Mouse (Mus musculus) adrenal gland, adult 2 months (tissue): ENCODE data around the gene Pkp2. TPM values are rescaled to one million over a fixed set of nuclear protein-coding genes. Genes with fewer than 3 reads are reported as not detected.
"Not testable (repeated sequence)": the region's sequence is repeated elsewhere in the genome, so short reads cannot be mapped to it uniquely, and the experiment has no call there.

ENCODE experiments used
- DNase-seq: peaks from one replicate; pipeline ENCODE4 v3.0.0; 2021
- long read RNA-seq: library from polyadenylated mRNA; stranded (forward); transcript quantifications from one replicate; pipeline ENCODE4 v2.0.0, GENCODE M21; 2021
- polyA plus RNA-seq: library from polyadenylated mRNA; depleted of rRNA; stranded (reverse); fragments of >200 nt; gene quantifications from 2 replicates; pipeline ENCODE4 v1.2.3, GENCODE M21; 2012; rRNA removed
- total RNA-seq, 2 experiments: library from RNA; stranded (reverse); gene quantifications; 2 replicates each; pipeline ENCODE4 v1.2.3; 2021

The Pkp2 gene
- total RNA-seq: 1 to 10 TPM; 3.0 to 4.1 TPM
- polyA plus RNA-seq: 3.6 and 5.7 TPM in 2 replicates
- long read RNA-seq, partial matches to known transcripts: 1 of 5 reads
- long read RNA-seq, other reads (novel, unspliced or antisense): 0 of 5 reads

- peak; percentile 81 for DNase-seq
Observed at GRCm38 (mm10) chr16:16213079-16213760, at the start of gene Pkp2. Gene Pkp2 (plus strand): TSS chr16:16213318.

- no peak for DNase-seq
Observed at GRCm38 (mm10) chr16:16197374-16197773, 15.7 kb upstream of the Pkp2 start.

- peak; percentile 54 for DNase-seq
Observed at GRCm38 (mm10) chr16:16201991-16202390, 11.1 kb upstream of the Pkp2 start.

GRCm38 (mm10) chr16:16204648-16205047 lies 8.5 kb upstream of the Pkp2 start:
- DNase-seq: no peak

- no peak for DNase-seq
Observed at GRCm38 (mm10) chr16:16212723-16213078, 417 bp upstream of the Pkp2 start.

GRCm38 (mm10) chr16:16213761-16214305 lies 715 bp downstream of the Pkp2 start:
- DNase-seq: no peak

- no peak for DNase-seq
Observed at GRCm38 (mm10) chr16:16215645-16216387, 2.7 kb downstream of the Pkp2 start.

GRCm38 (mm10) chr16:16216934-16217333 lies 3.8 kb downstream of the Pkp2 start:
- DNase-seq: no peak

GRCm38 (mm10) chr16:16219835-16220234 lies 6.7 kb downstream of the Pkp2 start:
- DNase-seq: no peak

GRCm38 (mm10) chr16:16222651-16223050 lies 9.5 kb downstream of the Pkp2 start:
- DNase-seq: no peak

- DNase-seq: peak; percentile 71
Observed at GRCm38 (mm10) chr16:16224506-16224924, 11.4 kb downstream of the Pkp2 start.

GRCm38 (mm10) chr16:16225828-16226227 lies 12.7 kb downstream of the Pkp2 start:
- no peak for DNase-seq

- DNase-seq: no peak
Observed at GRCm38 (mm10) chr16:16230439-16230838, 17.3 kb downstream of the Pkp2 start.

GRCm38 (mm10) chr16:16233919-16234318 lies 20.8 kb downstream of the Pkp2 start:
- DNase-seq: no peak

- not testable (repeated sequence) for DNase-seq
Observed at GRCm38 (mm10) chr16:16236681-16237080, 23.6 kb downstream of the Pkp2 start.

- no peak for DNase-seq
Observed at GRCm38 (mm10) chr16:16238356-16238755, 25.2 kb downstream of the Pkp2 start.

- DNase-seq: no peak
Observed at GRCm38 (mm10) chr16:16244711-16245110, 31.6 kb downstream of the Pkp2 start.

- DNase-seq: no peak
Observed at GRCm38 (mm10) chr16:16250470-16250869, 37.4 kb downstream of the Pkp2 start.

GRCm38 (mm10) chr16:16253326-16254074 lies 40.4 kb downstream of the Pkp2 start:
- DNase-seq: no peak

GRCm38 (mm10) chr16:16255217-16255616 lies 42.1 kb downstream of the Pkp2 start:
- no peak for DNase-seq

- DNase-seq: no peak
Observed at GRCm38 (mm10) chr16:16255874-16256273, 42.8 kb downstream of the Pkp2 start.

- no peak for DNase-seq
Observed at GRCm38 (mm10) chr16:16256672-16257071, 43.6 kb downstream of the Pkp2 start.
